In genomic region chr1:187997584-187998338, GRCm38 (mm10) we compare ENCODE assay signal across 8 mouse cellular contexts.
A peak's percentile ranks its signal among the peaks of the same experiment; 100 is the strongest.
DNase-seq lines count a peak whose midpoint lies in the region; ATAC-seq lines count a peak whose summit lies in the region.

No protein-coding gene starts in this region.

- WGBS in hindbrain, embryonic 11.5 days: under 1% methylated on average over 39 of the region's 39 CpGs
- WGBS in lung, embryonic 15.5 days: under 1% methylated on average over 39 of the region's 39 CpGs

- peak; percentile 79 for DNase-seq in Muller cell, postnatal 12 days (ENCODE audit: inconsistent ontology term)
- DNase-seq in cerebellum, postnatal 14 days: peak; percentile 86 to 89
- DNase-seq in frontal cortex, postnatal 25 days (ENCODE audit: low spot score in 2 of 2): peak; percentile 22 to 27
- peak; percentile 80 for DNase-seq in hindbrain, embryonic 11.5 days (ENCODE audit: low spot score)
- DNase-seq in layer of hippocampus, postnatal 25 days (ENCODE audit: extremely low spot score in 1 of 2, low spot score in 1 of 2): peak; percentile 9 to 20
- peak; percentile 6 for DNase-seq in ovary, postnatal 10 days (ENCODE audit: low spot score)

- peak; percentile 94 for ATAC-seq in hindbrain, embryonic 11.5 days (ENCODE audit: low FRiP score)
- ATAC-seq in lung, embryonic 15.5 days (ENCODE audit: borderline replicate concordance, extremely low read depth, low FRiP score, low TSS enrichment): peak; percentile 96
- ATAC-seq in erythroblast, adult 5-6 weeks (replicated peaks; ENCODE audit: low FRiP score, poor library complexity, severe bottlenecking): no peak

- no peaks in the 10 kb centered on the region for H3K27me3 ChIP-seq in hindbrain, embryonic 11.5 days (ENCODE audit: control insufficient read depth, insufficient read depth, low read length)
- H3K27me3 ChIP-seq in lung, embryonic 15.5 days: peaks cover 16% of the 10 kb centered on the region; the same call in 1 of the 2 replicates

- H3K36me3 ChIP-seq in hindbrain, embryonic 11.5 days (ENCODE audit: control insufficient read depth, insufficient read depth, low read length): no peaks in the 10 kb centered on the region
- H3K36me3 ChIP-seq in lung, embryonic 15.5 days: no peaks in the 10 kb centered on the region

- peak overlapping the region; percentile 81 for H3K4me2 ChIP-seq in hindbrain, embryonic 11.5 days (replicated peaks; ENCODE audit: low read depth, low read length)
- peak overlapping the region; percentile 90 for H3K4me2 ChIP-seq in lung, embryonic 15.5 days

- no peak overlapping the region for H3K9ac ChIP-seq in hindbrain, embryonic 11.5 days (ENCODE audit: low read depth, low read length)
- no peak overlapping the region; the same call in 1 of the 2 replicates for H3K9ac ChIP-seq in lung, embryonic 15.5 days

- H3K27ac ChIP-seq in hindbrain, embryonic 11.5 days (ENCODE audit: low read depth, low read length): no peak overlapping the region
- no peak overlapping the region for H3K27ac ChIP-seq in lung, embryonic 15.5 days

- H3K4me3 ChIP-seq in hindbrain, embryonic 11.5 days (ENCODE audit: low read depth, low read length): peak overlapping the region; percentile 39
- H3K4me3 ChIP-seq in lung, embryonic 15.5 days: peak overlapping the region; percentile 43

- H3K4me1 ChIP-seq in hindbrain, embryonic 11.5 days (replicated peaks; ENCODE audit: control insufficient read depth, insufficient read depth, low read length): no peaks in the 10 kb centered on the region
- peaks cover 8% of the 10 kb centered on the region; the same call in 1 of the 2 replicates for H3K4me1 ChIP-seq in lung, embryonic 15.5 days

- H3K9me3 ChIP-seq in hindbrain, embryonic 11.5 days (ENCODE audit: control insufficient read depth, low read length): no peaks in the 10 kb centered on the region
- no peaks in the 10 kb centered on the region for H3K9me3 ChIP-seq in lung, embryonic 15.5 days

Comparison
In these comparisons a context has a peak if more than half of its experiments do, and no peak if none do; other contexts are left out.
1. DNase-seq: peak in every context shown above with its lines; median percentile 88 in cerebellum, postnatal 14 days; 80 in hindbrain, embryonic 11.5 days; 79 in Muller cell, postnatal 12 days; 24 in frontal cortex, postnatal 25 days; 14 in layer of hippocampus, postnatal 25 days; 6 in ovary, postnatal 10 days.